Mouse (Mus musculus) testis, adult 2 months (tissue): Measurements from ENCODE around the gene Gnat1. TPM values are rescaled to one million over a fixed set of nuclear protein-coding genes. Genes with fewer than 3 reads are reported as not detected.

ENCODE experiments used
- H3K27ac ChIP-seq: fragments of 200-500 bp; 2 replicates; pipeline ENCODE4 v1.5.1; 2012; ENCODE audit warnings: low read depth, low read length; ENCODE audit not compliant: control insufficient read depth, insufficient read depth
- H3K27me3 ChIP-seq: fragments of 200-500 bp; 2 replicates; pipeline ENCODE4 v1.6.1; 2012; ENCODE audit warnings: mild to moderate bottlenecking, low read length, moderate library complexity; ENCODE audit not compliant: control insufficient read depth, insufficient read depth
- H3K36me3 ChIP-seq: fragments of 200-500 bp; 2 replicates; pipeline ENCODE4 v1.6.1; 2012; ENCODE audit warnings: mild to moderate bottlenecking, low read length; ENCODE audit not compliant: control insufficient read depth, insufficient read depth
- H3K4me1 ChIP-seq: fragments of 200-500 bp; 2 replicates; pipeline ENCODE4 v1.6.1; 2012; ENCODE audit warnings: low read length; ENCODE audit not compliant: control insufficient read depth, insufficient read depth
- H3K4me3 ChIP-seq: fragments of 200-500 bp; 2 replicates; pipeline ENCODE4 v1.5.1; 2012; ENCODE audit warnings: low read depth, mild to moderate bottlenecking, low read length, moderate library complexity, mixed read lengths; ENCODE audit not compliant: control insufficient read depth
- CTCF ChIP-seq: fragments of 200-500 bp; IDR thresholded peaks from 2 replicates; pipeline ENCODE4 v1.5.1; 2012; ENCODE audit warnings: low read depth, mild to moderate bottlenecking, inconsistent platforms, low read length, moderate library complexity; ENCODE audit not compliant: control insufficient read depth, insufficient read depth, insufficient replicate concordance
- POLR2A ChIP-seq: fragments of 200-500 bp; IDR thresholded peaks from 2 replicates; pipeline ENCODE4 v1.6.1; 2012; ENCODE audit warnings: low read depth, mild to moderate bottlenecking, inconsistent platforms, low read length, moderate library complexity; ENCODE audit not compliant: control insufficient read depth
- polyA plus RNA-seq: library from polyadenylated mRNA; depleted of rRNA; stranded (reverse); fragments of >200 nt; gene quantifications from 2 replicates; pipeline ENCODE4 v1.2.3, GENCODE M21; 2012

The Gnat1 gene
- polyA plus RNA-seq, 1 experiment = 0.12 TPM

GRCm38 (mm10) chr9:107716951-107717350 is 37.4 kb upstream of the Gnat1 start:
- no peaks in the 10 kb centered on the region for H3K27me3 ChIP-seq
- no peak overlapping the region for H3K27ac ChIP-seq
- peaks cover 7% of the 10 kb centered on the region for H3K4me1 ChIP-seq
- TF ChIP-seq POLR2A (no peak), CTCF (no peak)
- no peaks in the 10 kb centered on the region for H3K36me3 ChIP-seq
- peak overlapping the region; percentile 84 for H3K4me3 ChIP-seq

- Histone ChIP-seq H3K4me1 (peaks cover 7% of the 10 kb centered on the region), H3K36me3 (no peaks in the 10 kb centered on the region), H3K4me3 (peak overlapping the region; percentile 84), H3K27me3 (no peaks in the 10 kb centered on the region), H3K27ac (no peak overlapping the region)
- no peak for TF ChIP-seq CTCF
- no peak for TF ChIP-seq POLR2A
Measured at GRCm38 (mm10) chr9:107715632-107716031, 36.1 kb upstream of the Gnat1 start.

- Histone ChIP-seq H3K36me3 (no peaks in the 10 kb centered on the region), H3K4me1 (peaks cover 15% of the 10 kb centered on the region), H3K4me3 (peak overlapping the region; percentile 64), H3K27me3 (no peaks in the 10 kb centered on the region), H3K27ac (no peak overlapping the region)
- no peak for TF ChIP-seq POLR2A
- no peak for TF ChIP-seq CTCF
Measured at GRCm38 (mm10) chr9:107714221-107714952, 34.9 kb upstream of the Gnat1 start.

GRCm38 (mm10) chr9:107709697-107710483 is 30.4 kb upstream of the Gnat1 start, which contains the start of gene Sema3f:
Gene Sema3f (minus strand): TSS chr9:107710475.
- H3K27me3 ChIP-seq = no peaks in the 10 kb centered on the region

GRCm38 (mm10) chr9:107709096-107709696 is 29.7 kb upstream of the Gnat1 start:
- H3K27me3 ChIP-seq = no peaks in the 10 kb centered on the region
- TF ChIP-seq POLR2A (no peak), CTCF (no peak)

More at GRCm38 (mm10) chr9:107709697-107710483, 30.4 kb upstream of the Gnat1 start, which contains the start of gene Sema3f:
- TF ChIP-seq CTCF = peak; percentile 12; the same call in 1 of the 2 replicates
- TF ChIP-seq POLR2A = no peak
- no peaks in the 10 kb centered on the region for H3K36me3 ChIP-seq
- H3K27ac ChIP-seq = no peak within 1 kb of the TSS
- H3K4me1 ChIP-seq = peaks cover 27% of the 10 kb centered on the region
- peak within 1 kb of the TSS; percentile 71 for H3K4me3 ChIP-seq

GRCm38 (mm10) chr9:107708439-107709095 is 29.1 kb upstream of the Gnat1 start:
- H3K4me1 ChIP-seq = peaks cover 24% of the 10 kb centered on the region
- H3K27me3 ChIP-seq = no peaks in the 10 kb centered on the region
- no peaks in the 10 kb centered on the region for H3K36me3 ChIP-seq
- H3K4me3 ChIP-seq = peak overlapping the region; percentile 71
- TF ChIP-seq POLR2A (no peak), CTCF (no peak)
- no peak overlapping the region for H3K27ac ChIP-seq

More at GRCm38 (mm10) chr9:107709096-107709696, 29.7 kb upstream of the Gnat1 start:
- no peak overlapping the region for H3K27ac ChIP-seq
- H3K36me3 ChIP-seq = no peaks in the 10 kb centered on the region
- H3K4me3 ChIP-seq = peak overlapping the region; percentile 71
- peaks cover 24% of the 10 kb centered on the region for H3K4me1 ChIP-seq
